Comparison of ENCODE assay signal across 13 mouse cellular contexts in genomic region chr9:119938496-119938895, GRCm38 (mm10). TPM values are rescaled to one million over a fixed set of nuclear protein-coding genes. Genes with fewer than 3 reads are reported as not detected.
DNase-seq lines count a peak whose midpoint lies in the region; ATAC-seq lines count a peak whose summit lies in the region.
"Had no signal": no experiment of that assay in that cellular context is flagged by ENCODE, and none has a peak within 500 bp of the region (broad histone marks: within the 10 kb centered on the region; RNA-seq: fewer than 3 reads in every experiment).

No protein-coding gene starts in this region.

- ATAC-seq in CD4-positive, CD25-positive, alpha-beta regulatory T cell, adult 4 months, result peak; percentile 65
- ATAC-seq: lung, postnatal 0 days had no signal

- peak; percentile 12 for DNase-seq in A20 (ENCODE audit: low read depth, low spot score)
- peak; percentile 89 for DNase-seq in induced T-regulatory cell, adult 2 months (ENCODE audit: low read depth)
- DNase-seq in naive thymus-derived CD4-positive, alpha-beta T cell, adult 2 months (ENCODE audit: low read depth), result peak; percentile 87
- no peak for DNase-seq in kidney, postnatal 14 days
- DNase-seq in lung, postnatal 10 days, result no peak
- no peak for DNase-seq in adrenal gland, adult 8-10 months
- DNase-seq: adrenal gland, postnatal 10 days; cerebellum, adult 9-10 months; heart, postnatal 10 days; layer of hippocampus, postnatal 36 days had no signal

RNA-seq across cellular contexts. Expression of gene Ttc21a, which starts 1.1 kb away (rescaled TPM):
- polyA plus RNA-seq in CD4-positive, CD25-positive, alpha-beta regulatory T cell, adult 4 months (2017; shearing (Covaris generic)), result under 1 TPM in 1 of 2 experiments, not detected in 1; 0.15 TPM
- total RNA-seq in adrenal gland, adult 8-10 months (2022), result under 1 TPM; 0.09 to 0.43 (median 0.28) TPM
- total RNA-seq: heart, postnatal 10 days; megakaryocyte-erythroid progenitor cell, adult 5-6 weeks had no signal

RNA-seq across cellular contexts. Expression of gene Gorasp1, which starts 1.1 kb away (rescaled TPM):
- 1 to 10 TPM; 3.6 to 7.5 TPM for polyA plus RNA-seq in CD4-positive, CD25-positive, alpha-beta regulatory T cell, adult 4 months (2017; shearing (Covaris generic))
- total RNA-seq in adrenal gland, adult 8-10 months (2022), result 10 to 100 TPM; 31.7 to 45.8 (median 42.3) TPM

RNA-seq across cellular contexts. Expression of gene Wdr48, which starts 43.8 kb away (rescaled TPM):
- 10 to 100 TPM; 38.6 to 46.9 TPM for polyA plus RNA-seq in CD4-positive, CD25-positive, alpha-beta regulatory T cell, adult 4 months (2017; shearing (Covaris generic))
- 10 to 100 TPM; 44.9 to 69.9 (median 57.6) TPM for total RNA-seq in adrenal gland, adult 8-10 months (2022)

RNA-seq across cellular contexts. Expression of gene Csrnp1, which starts 46.0 kb away (rescaled TPM):
- 10 to 100 TPM; 22.7 to 89.4 TPM for polyA plus RNA-seq in CD4-positive, CD25-positive, alpha-beta regulatory T cell, adult 4 months (2017; shearing (Covaris generic))
- total RNA-seq in adrenal gland, adult 8-10 months (2022), result 10 to 100 TPM in 3 of 4 experiments, 1 to 10 TPM in 1; 7.7 to 69.5 (median 16.0) TPM

Comparison
In these comparisons a context has a peak if more than half of its experiments do, and no peak if none do; other contexts are left out.
1. DNase-seq: peak in A20 (single experiment), induced T-regulatory cell, adult 2 months (single experiment) and naive thymus-derived CD4-positive, alpha-beta T cell, adult 2 months (single experiment); none in kidney, postnatal 14 days (single experiment), lung, postnatal 10 days (single experiment) and adrenal gland, adult 8-10 months (single experiment).